Mouse (Mus musculus) liver, adult 2 months (tissue): ENCODE data around the gene Rnf157.

Source experiments
- CTCF ChIP-seq: fragments of 200-500 bp; IDR thresholded peaks from 2 replicates; pipeline ENCODE4 v1.5.1; 2011; ENCODE audit warnings: low read depth, low read length, control low read depth
- POLR2A ChIP-seq: fragments of 200-500 bp; IDR thresholded peaks from 2 replicates; pipeline ENCODE4 v1.6.1; 2011; ENCODE audit warnings: low read length, control low read depth; ENCODE audit not compliant: insufficient read depth; ENCODE audit errors: extremely low read depth

DNA sequence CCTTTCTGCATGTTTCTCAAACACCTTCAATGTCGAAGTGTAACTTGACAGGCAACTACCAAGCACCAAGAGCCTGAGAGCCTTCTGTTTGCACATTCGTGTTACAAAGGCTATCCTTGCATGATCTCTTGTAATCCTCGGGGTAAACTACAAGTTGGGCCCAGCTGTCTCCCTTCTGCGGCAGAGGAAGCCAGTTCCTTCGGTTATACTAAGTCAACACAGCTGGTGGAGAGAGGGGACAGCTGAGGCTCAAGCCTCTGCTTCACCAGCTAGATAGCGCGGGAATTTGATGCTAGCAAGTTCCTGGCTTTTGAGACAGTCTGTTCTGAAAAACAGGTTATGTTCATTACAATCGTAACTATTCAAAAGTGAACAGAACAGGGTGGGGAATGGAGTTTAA is 100.5 kb downstream of the Rnf157 start:
- TF ChIP-seq POLR2A, result no peak
- TF ChIP-seq CTCF, result no peak
